Mouse (Mus musculus): ENCODE results near the gene Mrpl38.
"Not testable (repeated sequence)": the region's sequence is repeated elsewhere in the genome, so short reads cannot be mapped to it uniquely, and the experiment has no call there.

The Mrpl38 gene

DNA sequence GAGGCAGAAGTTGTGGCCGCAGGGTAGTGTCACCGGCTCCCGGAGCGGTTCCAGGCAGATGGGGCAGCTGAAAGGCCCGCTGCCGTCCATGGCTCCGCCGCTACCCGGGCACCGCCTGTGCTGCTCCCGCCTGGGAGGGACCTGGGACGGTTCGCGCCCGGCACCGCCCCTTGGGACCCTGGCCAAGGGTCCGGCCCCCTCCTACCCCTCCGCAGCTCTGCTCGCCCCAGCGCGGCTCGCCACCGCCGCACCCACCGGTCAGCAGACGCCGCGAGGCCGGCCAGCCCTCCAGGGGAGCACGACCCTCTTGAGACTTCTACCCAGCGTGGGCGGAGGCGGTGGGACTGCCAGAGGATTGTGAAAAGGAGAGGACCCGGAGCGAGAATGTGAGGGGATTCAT, 28.5 kb downstream of the Mrpl38 start:
- DNase-seq = no peak

- DNase-seq = no peak
Observed at GRCm38 (mm10) chr11:116109441-116110081, 29.1 kb downstream of the Mrpl38 start.

DNA sequence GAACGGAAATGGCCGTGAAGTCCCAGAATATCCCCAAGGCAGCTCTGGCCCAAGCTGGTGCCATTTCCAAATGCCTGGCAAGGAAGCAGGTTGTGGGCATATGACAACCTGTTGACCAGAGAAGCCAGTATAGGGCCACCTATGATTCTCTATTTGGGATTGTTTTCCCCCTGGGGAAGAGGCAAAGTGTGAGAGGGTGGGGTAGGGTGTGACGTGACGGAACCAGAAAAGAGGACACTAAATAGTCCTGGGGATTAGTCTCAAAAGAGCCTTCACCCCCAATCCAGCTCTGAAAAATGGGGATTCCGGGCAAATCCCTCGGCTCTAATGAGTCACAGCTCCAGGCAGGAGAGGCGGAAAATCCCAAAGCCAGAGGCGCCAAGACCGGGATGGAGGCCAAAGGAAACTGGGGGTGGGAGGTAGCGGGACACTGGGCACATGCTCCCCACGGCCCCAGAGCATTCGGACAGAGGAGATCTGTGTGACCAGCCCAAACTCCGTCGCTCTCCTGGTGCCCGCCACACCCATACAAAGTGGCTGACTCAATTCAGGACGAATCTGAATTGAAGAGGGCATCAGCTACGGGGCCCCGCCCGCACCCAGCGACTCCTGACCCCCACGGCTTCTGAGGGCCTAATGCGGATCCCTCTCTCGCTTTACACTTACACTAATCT, 30.1 kb downstream of the Mrpl38 start:
- DNase-seq = no peak

GRCm38 (mm10) chr11:116107777-116108285, 30.8 kb downstream of the Mrpl38 start:
- no peak for DNase-seq

DNA sequence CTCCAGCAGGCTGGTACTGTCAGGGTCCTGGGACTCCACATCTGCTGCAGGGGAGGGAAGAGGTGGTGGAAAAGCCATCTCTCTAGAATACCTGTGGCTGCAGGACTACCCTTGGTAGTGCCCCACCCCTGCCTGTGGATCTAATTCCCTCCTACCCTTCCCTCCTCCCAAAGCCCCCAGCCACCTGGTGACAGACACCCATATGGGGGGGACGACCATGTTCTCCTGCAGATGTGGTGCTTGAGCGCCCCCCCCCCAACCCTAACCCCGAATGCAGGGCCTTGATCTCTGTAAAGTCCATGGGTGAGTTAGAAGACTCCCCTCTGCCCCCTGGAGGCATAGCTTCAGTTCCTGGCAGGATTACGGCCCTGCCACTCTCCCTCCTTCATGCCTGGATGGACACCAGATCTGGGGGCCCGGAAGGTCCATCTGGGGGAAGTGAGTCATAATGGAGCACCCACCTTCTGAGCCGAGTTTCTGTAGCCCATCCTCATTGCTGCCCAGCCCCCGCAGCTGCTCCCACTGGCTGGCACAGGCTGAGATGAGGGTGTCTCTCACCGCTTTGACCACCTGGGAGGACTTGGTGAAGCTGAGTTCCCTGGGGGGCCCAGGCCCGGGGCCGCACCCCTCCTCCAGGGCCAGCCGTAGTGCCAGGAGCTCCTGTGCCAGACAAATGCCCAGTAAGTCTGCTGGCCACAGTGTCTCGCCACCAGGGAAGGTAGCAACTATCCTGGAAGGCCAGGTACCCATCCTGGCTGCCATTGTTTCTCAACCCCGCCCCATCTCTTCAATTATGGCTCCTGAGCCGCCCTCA, 31.5 kb downstream of the Mrpl38 start:
- DNase-seq = no peak

- DNase-seq = peak; percentile 73
Observed at GRCm38 (mm10) chr11:116106154-116106962, 32.3 kb downstream of the Mrpl38 start.

GRCm38 (mm10) chr11:116105065-116105464, 33.6 kb downstream of the Mrpl38 start:
- no peak for DNase-seq

DNA sequence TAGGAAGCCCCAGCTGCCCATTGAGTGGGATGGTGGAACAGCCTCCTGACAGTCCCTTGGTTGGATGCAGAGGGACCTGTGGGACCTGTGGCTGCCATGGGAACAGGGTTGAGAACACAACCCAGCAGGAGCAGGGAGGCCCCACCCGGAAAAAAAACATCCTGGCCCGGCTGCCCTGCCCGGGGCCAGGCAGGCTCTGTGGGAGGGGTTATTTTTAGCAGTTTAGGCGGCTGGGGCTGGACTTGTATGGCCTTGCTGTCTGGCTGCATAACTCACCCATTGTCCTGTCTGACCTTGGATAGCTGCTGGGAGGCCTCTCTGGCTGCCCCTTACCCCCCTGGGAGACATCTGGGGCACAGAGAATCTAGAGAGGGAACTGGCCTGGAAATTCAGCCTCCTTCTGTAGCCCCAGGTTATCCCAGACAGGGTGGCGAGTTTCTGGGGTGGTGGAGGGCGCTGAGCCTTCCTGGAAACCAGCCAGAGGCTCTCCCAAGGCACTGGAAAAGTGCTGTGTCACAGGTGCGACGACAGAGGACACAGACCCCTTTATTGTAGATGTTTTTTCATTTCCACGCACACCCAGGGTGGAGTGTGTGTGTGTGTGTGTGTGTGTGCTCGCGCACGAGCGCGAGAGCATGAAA, 34.5 kb downstream of the Mrpl38 start:
- DNase-seq = peak; percentile 76

DNA sequence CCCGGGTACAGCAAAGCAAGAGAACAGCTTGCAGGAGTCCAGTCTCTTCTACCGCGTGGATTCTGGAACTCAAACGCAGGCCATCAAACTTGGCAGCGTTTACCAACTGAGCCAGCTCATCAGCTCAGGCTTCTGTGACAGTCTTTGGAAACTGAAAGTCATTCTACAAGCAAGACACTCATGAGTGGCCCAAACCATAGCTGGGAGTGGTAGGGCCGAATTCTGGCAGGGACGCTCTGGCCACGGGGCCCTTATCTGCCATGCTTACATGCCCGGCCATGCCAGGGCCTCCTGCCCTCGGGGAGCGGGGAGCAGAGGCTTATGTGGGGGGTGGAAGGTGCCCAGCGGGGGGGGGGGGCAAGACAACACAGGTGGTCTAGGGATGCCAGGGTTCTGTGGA, 35.1 kb downstream of the Mrpl38 start:
- no peak for DNase-seq

DNA sequence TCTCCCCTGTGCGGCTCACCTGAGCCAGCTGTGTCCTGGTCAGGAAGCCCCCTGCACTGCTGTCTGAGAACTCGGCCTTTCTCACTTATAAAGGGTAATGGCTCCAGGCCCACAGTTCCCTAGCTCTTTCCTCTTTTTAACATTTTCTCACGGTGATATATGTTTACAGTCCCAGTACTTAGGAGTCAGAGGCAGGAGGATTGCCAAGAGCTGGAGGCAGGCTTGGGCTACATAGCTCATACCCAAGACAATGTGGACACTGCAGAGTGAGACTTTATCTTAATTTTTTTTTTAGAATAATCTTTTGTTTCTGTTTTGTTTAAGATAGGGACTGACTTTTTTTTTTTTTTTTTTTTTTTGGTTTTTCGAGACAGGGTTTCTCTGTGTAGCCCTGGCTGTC, 36.2 kb downstream of the Mrpl38 start:
- no peak for DNase-seq

- DNase-seq = no peak
Observed at GRCm38 (mm10) chr11:116101931-116102381, 36.7 kb downstream of the Mrpl38 start.

- DNase-seq = no peak
Observed at GRCm38 (mm10) chr11:116100839-116101238, 37.8 kb downstream of the Mrpl38 start.

GRCm38 (mm10) chr11:116100385-116100784, 38.3 kb downstream of the Mrpl38 start:
- no peak for DNase-seq

GRCm38 (mm10) chr11:116099462-116099861, 39.2 kb downstream of the Mrpl38 start:
- DNase-seq = no peak

GRCm38 (mm10) chr11:116098711-116099460, 39.8 kb downstream of the Mrpl38 start:
- DNase-seq = no peak

GRCm38 (mm10) chr11:116096213-116097108, 42.2 kb downstream of the Mrpl38 start:
- DNase-seq = no peak

DNA sequence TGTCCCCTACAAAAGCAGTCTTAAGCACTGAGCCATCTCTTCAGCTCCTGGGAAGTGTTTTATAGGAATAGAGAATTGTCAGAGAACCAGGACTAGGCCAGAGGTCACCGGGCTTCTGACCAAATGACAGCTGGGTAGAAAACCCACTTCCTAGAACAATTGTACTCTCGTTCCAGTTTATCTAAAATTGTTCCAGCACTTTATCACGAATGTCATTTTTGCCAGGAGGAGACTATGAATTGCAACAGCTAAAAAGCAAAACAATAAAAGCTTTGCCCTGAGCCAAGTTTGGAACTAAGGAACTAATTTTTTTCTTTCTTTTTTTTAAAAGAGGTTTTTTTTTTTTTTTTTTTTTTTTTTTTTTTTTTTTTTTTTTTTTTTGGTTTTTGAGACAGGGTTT, 43.1 kb downstream of the Mrpl38 start:
- no peak for DNase-seq

- DNase-seq = no peak
Observed at GRCm38 (mm10) chr11:116093771-116094565, 44.7 kb downstream of the Mrpl38 start.

- not testable (repeated sequence) for DNase-seq
Observed at GRCm38 (mm10) chr11:116092959-116093358, 45.7 kb downstream of the Mrpl38 start.
